Comparison of ENCODE assay signal across 8 mouse cellular contexts in genomic region chr10:93834394-93834745, GRCm38 (mm10). TPM values are rescaled to one million over a fixed set of nuclear protein-coding genes. Genes with fewer than 3 reads are reported as not detected.
DNase-seq lines count a peak whose midpoint lies in the region; ATAC-seq and TF ChIP-seq lines count a peak whose summit lies in the region.

No protein-coding gene starts in this region.

- no peak for TF ChIP-seq RAD21 in MEL (IDR thresholded peaks at IDR 0.05; ENCODE audit: low read depth, low read length)

- WGBS in heart, embryonic 16.5 days: 11% methylated on average over 13 of the region's 13 CpGs
- WGBS in hindbrain, embryonic 10.5 days: 4% methylated on average over 13 of the region's 13 CpGs
- 8% methylated on average over 13 of the region's 13 CpGs for WGBS in macrophage (ENCODE audit: missing documents)

- ATAC-seq in heart, embryonic 16.5 days (replicated peaks; ENCODE audit: extremely low read depth, insufficient read depth, low FRiP score): no peak

- no peak for TF ChIP-seq EP300 in MEL (IDR thresholded peaks at IDR 0.05; ENCODE audit: low read depth in 1 of 2, low read length in 2 of 2)

- H3K9me3 ChIP-seq in heart, embryonic 16.5 days (replicated peaks; ENCODE audit: control insufficient read depth, low read length): no peaks in the 10 kb centered on the region
- no peaks in the 10 kb centered on the region for H3K9me3 ChIP-seq in MEL (replicated peaks; ENCODE audit: insufficient read depth, low read length)
- no peaks in the 10 kb centered on the region for H3K9me3 ChIP-seq in hindbrain, embryonic 10.5 days

- H3K79me2 ChIP-seq in MEL (ENCODE audit: control insufficient read depth, insufficient read depth, low read length, poor library complexity): no peaks in the 10 kb centered on the region
- no peaks in the 10 kb centered on the region for H3K79me2 ChIP-seq in macrophage (ENCODE audit: inconsistent target)

- H3K9ac ChIP-seq in heart, embryonic 16.5 days (ENCODE audit: low read length): peak overlapping the region; percentile 65
- peak overlapping the region; percentile 64 for H3K9ac ChIP-seq in MEL (ENCODE audit: control insufficient read depth, low read depth, low read length, poor library complexity, severe bottlenecking)

- no peak for TF ChIP-seq CTCF in MEL (IDR thresholded peaks at IDR 0.05 in 2 of 3, conservative IDR thresholded peaks at IDR 0.05 in 1 of 3; ENCODE audit: control insufficient read depth in 1 of 3, insufficient read depth in 1 of 3, low read depth in 2 of 3, low read length in 3 of 3, poor library complexity in 1 of 3, severe bottlenecking in 1 of 3)

- H3K4me1 ChIP-seq in heart, embryonic 16.5 days (ENCODE audit: control insufficient read depth, insufficient read depth, low read length): 0 out of 2 replicates have a peak, but pooled peaks cover 6% of the 10 kb centered on the region
- H3K4me1 ChIP-seq in MEL (ENCODE audit: control insufficient read depth in 1 of 2, insufficient read depth in 2 of 2, low read length in 2 of 2): no peaks in the 10 kb centered on the region; a peak in 1 of 4 replicates
- H3K4me1 ChIP-seq in hindbrain, embryonic 10.5 days (replicated peaks): peaks cover 52% of the 10 kb centered on the region

- peaks cover 43% of the 10 kb centered on the region for H3K27me3 ChIP-seq in heart, embryonic 16.5 days (ENCODE audit: control insufficient read depth, insufficient read depth, low read length)
- peaks cover 11 to 26% of the 10 kb centered on the region in 2 experiments for H3K27me3 ChIP-seq in MEL (ENCODE audit: control insufficient read depth in 1 of 2, insufficient read depth in 2 of 2, low read length in 2 of 2)
- H3K27me3 ChIP-seq in hindbrain, embryonic 10.5 days (ENCODE audit: insufficient read depth, poor library complexity, severe bottlenecking): peaks cover 52% of the 10 kb centered on the region

- DNase-seq in heart, postnatal 4 days: no peak
- DNase-seq in MEL (ENCODE audit: low read depth, low spot score): no peak
- DNase-seq in hindbrain, embryonic 10.5 days (ENCODE audit: low spot score): no peak
- no peak for DNase-seq in cerebellum, postnatal 25 days
- no peak for DNase-seq in ovary, postnatal 14 days (ENCODE audit: low spot score)
- no peak for DNase-seq in cerebellum, adult 9-11 months

- H3K36me3 ChIP-seq in heart, embryonic 16.5 days (ENCODE audit: control insufficient read depth, insufficient read depth): no peaks in the 10 kb centered on the region
- H3K36me3 ChIP-seq in MEL (ENCODE audit: control insufficient read depth in 1 of 2, insufficient read depth in 2 of 2, low read length in 2 of 2) (peaks cover 0 to 3% of the 10 kb centered on the region in 2 experiments; a peak in 1 of 4 replicates), macrophage (ENCODE audit: inconsistent target) (no peaks in the 10 kb centered on the region)
- H3K36me3 ChIP-seq in hindbrain, embryonic 10.5 days: no peaks in the 10 kb centered on the region

- H3K4me3 ChIP-seq in heart, embryonic 16.5 days (ENCODE audit: low read length): peak overlapping the region; percentile 84
- H3K4me3 ChIP-seq in MEL (ENCODE audit: control insufficient read depth in 1 of 2, insufficient read depth in 1 of 2, low read depth in 2 of 2, low read length in 2 of 2) (peak overlapping the region; percentile 78 to 92), macrophage (ENCODE audit: inconsistent target) (peak overlapping the region; percentile 20; the same call in 1 of the 2 replicates)
- H3K4me3 ChIP-seq in hindbrain, embryonic 10.5 days: peak overlapping the region; percentile 91

- no peak for TF ChIP-seq POLR2A in MEL (IDR thresholded peaks at IDR 0.05; ENCODE audit: control insufficient read depth in 1 of 2, insufficient read depth in 1 of 2, low read depth in 1 of 2, low read length in 2 of 2, poor library complexity in 1 of 2)

- H3K27ac ChIP-seq in heart, embryonic 16.5 days (ENCODE audit: low read length): no peak overlapping the region
- no peak overlapping the region for H3K27ac ChIP-seq in MEL (ENCODE audit: control insufficient read depth, low read depth, low read length)
- peak overlapping the region; percentile 93 for H3K27ac ChIP-seq in hindbrain, embryonic 10.5 days
- H3K27ac ChIP-seq in macrophage: no peak overlapping the region

- peak overlapping the region; percentile 99 for H3K4me2 ChIP-seq in heart, embryonic 16.5 days (ENCODE audit: low read depth, low read length)

TF ChIP-seq in MEL, 35 proteins besides CTCF, POLR2A, EP300 and RAD21:
- no peak for TF ChIP-seq JUND (IDR thresholded peaks at IDR 0.05; ENCODE audit: low read depth, low read length)
- TF ChIP-seq HCFC1 (IDR thresholded peaks at IDR 0.05; ENCODE audit: low read depth, low read length): no peak
- TF ChIP-seq NELFE (IDR thresholded peaks at IDR 0.05; ENCODE audit: low read depth, low read length): no peak
- TF ChIP-seq TAL1 (IDR thresholded peaks at IDR 0.05; ENCODE audit: low read length): no peak
- no peak for TF ChIP-seq ETS1 (IDR thresholded peaks at IDR 0.05; ENCODE audit: low read depth, low read length)
- TF ChIP-seq UBTF (IDR thresholded peaks at IDR 0.05; ENCODE audit: borderline replicate concordance, insufficient read depth, low read depth, low read length): no peak
- no peak for TF ChIP-seq SMC3 (IDR thresholded peaks at IDR 0.05; ENCODE audit: low read depth, low read length)
- no peak for TF ChIP-seq NRF1 (IDR thresholded peaks at IDR 0.05; ENCODE audit: insufficient read depth, low read depth, low read length, poor library complexity, severe bottlenecking)
- no peak for TF ChIP-seq POLR2AphosphoS2 (IDR thresholded peaks at IDR 0.05; ENCODE audit: low read length)
- TF ChIP-seq MAFK (IDR thresholded peaks at IDR 0.05; ENCODE audit: borderline replicate concordance, low read depth, low read length): no peak
- TF ChIP-seq MEF2A (IDR thresholded peaks at IDR 0.05; ENCODE audit: extremely low read depth, insufficient replicate concordance, low read depth, low read length, poor library complexity, severe bottlenecking): no peak
- no peak for TF ChIP-seq MAZ (IDR thresholded peaks at IDR 0.05; ENCODE audit: low read depth, low read length)
- TF ChIP-seq RCOR1 (IDR thresholded peaks at IDR 0.05; ENCODE audit: low read depth, low read length): no peak
- no peak for TF ChIP-seq TCF12 (IDR thresholded peaks at IDR 0.05; ENCODE audit: low read depth, low read length)
- no peak for TF ChIP-seq ZKSCAN1 (IDR thresholded peaks at IDR 0.05; ENCODE audit: low read depth, low read length)
- TF ChIP-seq KAT2A (conservative IDR thresholded peaks at IDR 0.05; ENCODE audit: low read depth, low read length): no peak
- TF ChIP-seq BHLHE40 (IDR thresholded peaks at IDR 0.05; ENCODE audit: borderline replicate concordance, low read depth, low read length): no peak
- TF ChIP-seq ZC3H11A (IDR thresholded peaks at IDR 0.05; ENCODE audit: low read depth, low read length): no peak
- no peak for TF ChIP-seq ZNF384 (IDR thresholded peaks at IDR 0.05; ENCODE audit: low read depth, low read length)

RNA-seq across cellular contexts. Expression of gene Usp44, which starts 3.0 kb away (rescaled TPM):
- polyA plus RNA-seq in heart, embryonic 16.5 days (2015; fragmentation: Nextera tagmentation; extraction: Ambion mirVana): 0.20 and 0.47 TPM in 2 replicates
- under 1 TPM in 1 of 2 experiments, not detected in 1; 0.11 TPM for total RNA-seq in heart, postnatal 4 days (2021)
- total RNA-seq in MEL (2012; rRNA removed): 0.07 and 0.12 TPM in 2 replicates
- polyA plus RNA-seq in MEL (2012; ENCODE audit: insufficient read depth in 1 of 2, insufficient read length in 2 of 2, low read depth in 1 of 2, low replicate concordance in 2 of 2, missing spikeins in 1 of 2): 1 to 10 TPM in 1 of 2 experiments, not detected in 1; 1.4 TPM
- 12.6 and 16.7 TPM in 2 replicates for polyA plus RNA-seq in hindbrain, embryonic 10.5 days (2016; fragmentation: Nextera tagmentation; extraction: Ambion mirVana)
- total RNA-seq in macrophage (2018; cell fraction: chromatin; rRNA removed): under 1 TPM in 4 of 26 experiments, not detected in 22; 0.21 to 0.45 (median 0.27) TPM
- under 1 TPM in 13 of 26 experiments, not detected in 13; 0.03 to 0.13 (median 0.06) TPM for total RNA-seq in macrophage (2018; cell fraction: cytosol; rRNA removed)
- under 1 TPM in 14 of 26 experiments, not detected in 12; 0.17 to 0.84 (median 0.29) TPM for total RNA-seq in macrophage (2018; cell fraction: nucleus; rRNA removed)
- 0.08 TPM in 1 of 3 replicates, not detected in the others for polyA plus RNA-seq in macrophage (2018)

Comparison
In these comparisons a context has a peak if more than half of its experiments do, and no peak if none do; other contexts are left out.
1. H3K4me3 ChIP-seq: peak in every context shown above with its lines; median percentile 91 in hindbrain, embryonic 10.5 days; 85 in MEL; 84 in heart, embryonic 16.5 days; 20 in macrophage.